ENCODE assay signal across 27 mouse cellular contexts in genomic region chr10:125285386-125285785, GRCm38 (mm10).
DNase-seq lines count a peak whose midpoint lies in the region; ATAC-seq and TF ChIP-seq lines count a peak whose summit lies in the region.
"Had no signal": no experiment of that assay in that cellular context is flagged by ENCODE, and none has a peak within 500 bp of the region (broad histone marks: within the 10 kb centered on the region; RNA-seq: fewer than 3 reads in every experiment).

No protein-coding gene starts in this region.

- H3K36me3 ChIP-seq in liver, adult 2 months (ENCODE audit: control insufficient read depth, insufficient read depth, low read length): no peaks in the 10 kb centered on the region
- H3K36me3 ChIP-seq in liver, embryonic 11.5 days (ENCODE audit: control insufficient read depth, insufficient read depth, low read length): no peaks in the 10 kb centered on the region
- no peaks in the 10 kb centered on the region for H3K36me3 ChIP-seq in liver, embryonic 16.5 days (ENCODE audit: control insufficient read depth, insufficient read depth)
- H3K36me3 ChIP-seq: embryonic facial prominence, embryonic 13.5 days; embryonic facial prominence, embryonic 15.5 days; forebrain, embryonic 10.5 days; forebrain, embryonic 12.5 days; G1E had no signal

- no peaks in the 10 kb centered on the region for H3K79me2 ChIP-seq in liver, adult 2 months (ENCODE audit: control insufficient read depth, insufficient read depth, low read length)

- peaks cover 3% of the 10 kb centered on the region for H3K4me1 ChIP-seq in liver, adult 2 months (ENCODE audit: control insufficient read depth, insufficient read depth, low read length)
- H3K4me1 ChIP-seq in liver, embryonic 11.5 days (replicated peaks; ENCODE audit: control insufficient read depth, insufficient read depth, low read length): no peaks in the 10 kb centered on the region
- no peaks in the 10 kb centered on the region for H3K4me1 ChIP-seq in liver, embryonic 16.5 days (ENCODE audit: control insufficient read depth, low read depth, low read length)
- H3K4me1 ChIP-seq: embryonic facial prominence, embryonic 13.5 days; embryonic facial prominence, embryonic 15.5 days; forebrain, embryonic 12.5 days had no signal

- H3K4me3 ChIP-seq in liver, adult 2 months (ENCODE audit: insufficient read depth, low read depth, low read length): no peak overlapping the region
- H3K4me3 ChIP-seq in liver, embryonic 11.5 days (ENCODE audit: low read depth, low read length): no peak overlapping the region
- no peak overlapping the region for H3K4me3 ChIP-seq in liver, embryonic 16.5 days (ENCODE audit: low read depth, low read length)
- H3K4me3 ChIP-seq: embryonic facial prominence, embryonic 13.5 days; embryonic facial prominence, embryonic 15.5 days; erythroblast, embryonic 14.5 days; forebrain, embryonic 10.5 days; forebrain, embryonic 12.5 days had no signal

- TF ChIP-seq CTCF in liver, adult 2 months (IDR thresholded peaks at IDR 0.05; ENCODE audit: low read depth, low read length): no peak

- H3K9ac ChIP-seq in liver, adult 2 months (ENCODE audit: low read depth, low read length): no peak overlapping the region
- no peak overlapping the region for H3K9ac ChIP-seq in liver, embryonic 11.5 days (ENCODE audit: low read depth, low read length)
- H3K9ac ChIP-seq in liver, embryonic 16.5 days (ENCODE audit: low read depth, low read length): no peak overlapping the region
- H3K9ac ChIP-seq: embryonic facial prominence, embryonic 13.5 days; embryonic facial prominence, embryonic 15.5 days; forebrain, embryonic 12.5 days had no signal

- intact Hi-C loops in left cerebral cortex, postnatal 10 days (cut with DNase I): no loop called here

- DNase-seq in liver, adult 2 months (ENCODE audit: extremely low read depth, low read depth, low spot score): peak; percentile 74
- no peak for DNase-seq in liver, embryonic 11.5 days (ENCODE audit: low spot score)
- DNase-seq in Muller cell, postnatal 12 days (ENCODE audit: inconsistent ontology term): peak; percentile 38
- no peak for DNase-seq in left cerebral cortex, postnatal 10 days (ENCODE audit: extremely low spot score in 1 of 2, low spot score in 2 of 2)
- DNase-seq in testis, postnatal 14 days (ENCODE audit: low spot score): no peak
- DNase-seq: adrenal gland, adult 2 months; adrenal gland, postnatal 10 days; adrenal gland, postnatal 25 days; B cell, adult 2 months; cerebellum, adult 11 months; cerebellum, adult 18-20 months; cerebellum, adult 8-10 months; cerebellum, adult 9-11 months; cerebellum, postnatal 14 days; cerebellum, postnatal 36 days; embryo, embryonic 11 days had no signal

- H3K4me2 ChIP-seq in liver, embryonic 11.5 days: no peak overlapping the region
- no peak overlapping the region for H3K4me2 ChIP-seq in liver, embryonic 16.5 days (ENCODE audit: low read depth, low read length)
- H3K4me2 ChIP-seq: embryonic facial prominence, embryonic 13.5 days; embryonic facial prominence, embryonic 15.5 days; forebrain, embryonic 12.5 days had no signal

- no peaks in the 10 kb centered on the region for H3K27me3 ChIP-seq in liver, adult 2 months (ENCODE audit: control insufficient read depth, insufficient read depth, low read length)
- H3K27me3 ChIP-seq in liver, embryonic 11.5 days (replicated peaks; ENCODE audit: control insufficient read depth, insufficient read depth, low read length): no peaks in the 10 kb centered on the region
- H3K27me3 ChIP-seq in liver, embryonic 16.5 days (ENCODE audit: control insufficient read depth, insufficient read depth, low read depth, low read length): no peaks in the 10 kb centered on the region
- H3K27me3 ChIP-seq: CH12.LX; embryonic facial prominence, embryonic 13.5 days; embryonic facial prominence, embryonic 15.5 days; forebrain, embryonic 12.5 days had no signal

- TF ChIP-seq POLR2A in liver, adult 2 months (IDR thresholded peaks at IDR 0.05; ENCODE audit: extremely low read depth, insufficient read depth, low read length): no peak

- no peaks in the 10 kb centered on the region for H3K9me3 ChIP-seq in liver, embryonic 11.5 days (ENCODE audit: control insufficient read depth, low read length)
- no peaks in the 10 kb centered on the region for H3K9me3 ChIP-seq in liver, embryonic 16.5 days (replicated peaks; ENCODE audit: control insufficient read depth, low read length)
- H3K9me3 ChIP-seq: embryonic facial prominence, embryonic 13.5 days; embryonic facial prominence, embryonic 15.5 days; forebrain, embryonic 10.5 days; forebrain, embryonic 12.5 days had no signal

- H3K27ac ChIP-seq in liver, adult 2 months (replicated peaks; ENCODE audit: insufficient read depth, low read depth, low read length): no peak overlapping the region
- H3K27ac ChIP-seq in liver, embryonic 11.5 days (ENCODE audit: low read depth, low read length): no peak overlapping the region
- H3K27ac ChIP-seq in liver, embryonic 16.5 days (ENCODE audit: low read length): no peak overlapping the region
- H3K27ac ChIP-seq: embryonic facial prominence, embryonic 13.5 days; embryonic facial prominence, embryonic 15.5 days; forebrain, embryonic 10.5 days; forebrain, embryonic 12.5 days had no signal

- 32% methylated on average over 5 of the region's 5 CpGs for WGBS in liver, adult 2 months
- 68% methylated on average over 5 of the region's 5 CpGs for WGBS in liver, embryonic 11.5 days
- WGBS in liver, embryonic 16.5 days (ENCODE audit: insufficient replicate concordance): 59% methylated on average over 5 of the region's 5 CpGs

- ATAC-seq in liver, embryonic 11.5 days (replicated peaks; ENCODE audit: low FRiP score): no peak
- ATAC-seq in liver, embryonic 16.5 days (ENCODE audit: low read depth): peak; percentile 66; the same call in 1 of the 2 replicates
- ATAC-seq: CD4-positive, CD25-positive, alpha-beta regulatory T cell, adult 4 months; forebrain, embryonic 14.5 days; forebrain, embryonic 16.5 days had no signal

Comparison
In these comparisons a context has a peak if more than half of its experiments do, and no peak if none do; other contexts are left out.
1. DNase-seq: peak in liver, adult 2 months (single experiment) and Muller cell, postnatal 12 days (single experiment); none in liver, embryonic 11.5 days (single experiment), left cerebral cortex, postnatal 10 days (0 of 2) and testis, postnatal 14 days (single experiment).